Mouse (Mus musculus) stomach, postnatal 0 days (tissue): ENCODE measurements at regions not wholly inside any gene's neighbourhood (a gene's known extent, or its start where the extent isn't known, plus 50 kb on each side); places are given as distances from the start of the nearest gene placed in this dataset.

Experiments used
- CTCF ChIP-seq: IDR thresholded peaks from 2 replicates; pipeline ENCODE4 v1.5.1; 2016; ENCODE audit warnings: antibody characterized with exemption, low read depth, mild to moderate bottlenecking, moderate library complexity
- EP300 ChIP-seq: optimal IDR thresholded peaks from 2 replicates; pipeline ENCODE3; 2016; ENCODE audit warnings: antibody characterized with exemption

GRCm38 (mm10) chr5:75249671-75250070 is 97.6 kb downstream of the Pdgfra start:
- no peak for TF ChIP-seq CTCF
- no peak for TF ChIP-seq EP300
